Mouse (Mus musculus): ENCODE data around the gene Vstm4.

GRCm38 (mm10) chr14:32894341-32894853 is 37.8 kb downstream of the Vstm4 start:
- no peak for TF ChIP-seq CTCF (IDR thresholded peaks at IDR 0.05; ENCODE audit: low read depth, low read length)
- TF ChIP-seq POLR2A (IDR thresholded peaks at IDR 0.05; ENCODE audit: extremely low read depth, insufficient read depth, low read length) = no peak
